Mouse (Mus musculus) ES-E14 (cell line): Measurements from ENCODE around the gene Gdpd5.

Source experiments
- CHD2 ChIP-seq: IDR thresholded peaks from 2 replicates; pipeline ENCODE4 v1.6.1; 2014; ENCODE audit warnings: mild to moderate bottlenecking, low read depth, low read length, inconsistent platforms
- HCFC1 ChIP-seq: IDR thresholded peaks from 2 replicates; pipeline ENCODE4 v1.6.1; 2012; ENCODE audit warnings: low read length, inconsistent platforms, borderline replicate concordance; ENCODE audit not compliant: insufficient read depth
- ZNF384 ChIP-seq: IDR thresholded peaks from 2 replicates; pipeline ENCODE4 v1.6.1; 2012; ENCODE audit warnings: low read depth, low read length, inconsistent platforms

DNA sequence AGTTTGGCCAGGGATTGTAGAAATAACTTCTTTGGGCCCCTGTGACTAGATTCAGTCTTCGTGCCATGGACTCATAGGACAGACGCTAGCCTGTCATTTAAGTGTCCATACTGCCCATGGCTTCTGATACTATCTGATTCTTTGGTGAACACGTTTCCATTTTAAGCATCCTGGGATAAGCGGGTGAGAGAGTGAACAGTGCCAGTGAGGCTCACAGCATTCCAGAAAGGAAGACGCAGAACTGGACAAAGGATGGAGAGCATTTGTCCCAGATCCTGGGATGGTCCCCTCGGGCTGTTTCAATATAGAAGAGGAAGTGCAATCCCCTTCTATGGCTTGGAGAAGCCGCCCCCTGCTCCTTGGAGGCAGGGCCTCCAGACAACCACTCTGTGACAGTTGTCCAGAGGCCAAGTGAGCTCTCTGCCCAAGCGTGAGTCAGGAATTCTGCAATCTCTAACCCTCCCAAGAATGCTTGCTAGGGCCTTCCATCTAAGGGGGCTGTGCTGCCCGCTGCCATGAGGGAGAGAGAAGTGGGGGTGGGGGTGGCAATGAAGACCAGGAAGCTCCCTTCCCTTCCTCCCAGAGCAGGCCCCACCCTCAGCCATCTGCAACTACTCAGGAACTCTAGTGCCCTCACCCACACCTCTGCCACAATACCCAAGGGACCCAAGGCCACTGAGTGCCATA, 24.8 kb upstream of the Gdpd5 start:
- no peak for TF ChIP-seq CHD2
- TF ChIP-seq HCFC1 = no peak
- no peak for TF ChIP-seq ZNF384
